Mouse (Mus musculus) spleen, adult 2 months (tissue): Measurements from ENCODE around the gene Bloc1s2. TPM values are rescaled to one million over a fixed set of nuclear protein-coding genes. Genes with fewer than 3 reads are reported as not detected.
A peak's percentile ranks its signal among the peaks of the same experiment; 100 is the strongest.
"Not testable (repeated sequence)": the region's sequence is repeated elsewhere in the genome, so short reads cannot be mapped to it uniquely, and the experiment has no call there.

ENCODE experiments used
- DNase-seq, 2 experiments: peaks; one replicate each; pipeline versions ENCODE4 v3.0.0 to v3.0.0-alpha.2; 2012 to 2021; ENCODE audit warnings: low spot score in 2 of 2, low read depth in 1 of 2
- H3K27ac ChIP-seq: fragments of 200-500 bp; 2 replicates; pipeline ENCODE4 v1.5.1; 2012; ENCODE audit warnings: low read length, inconsistent platforms; ENCODE audit not compliant: insufficient read depth
- H3K27me3 ChIP-seq: fragments of 200-500 bp; 2 replicates; pipeline ENCODE4 v1.6.1; 2012; ENCODE audit warnings: mild to moderate bottlenecking, moderate library complexity, low read length, inconsistent platforms; ENCODE audit not compliant: control insufficient read depth, insufficient read depth
- H3K36me3 ChIP-seq: fragments of 200-500 bp; 2 replicates; pipeline ENCODE4 v1.6.1; 2012; ENCODE audit warnings: mild to moderate bottlenecking, low read length, inconsistent platforms; ENCODE audit not compliant: control insufficient read depth, insufficient read depth
- H3K4me1 ChIP-seq: fragments of 200-500 bp; 2 replicates; pipeline ENCODE4 v1.6.1; 2011; ENCODE audit warnings: inconsistent platforms; ENCODE audit not compliant: control insufficient read depth, insufficient read depth, insufficient read length
- H3K4me3 ChIP-seq: fragments of 200-500 bp; 2 replicates; pipeline ENCODE4 v1.5.1; 2011; ENCODE audit warnings: mild to moderate bottlenecking, inconsistent platforms; ENCODE audit not compliant: insufficient read depth, insufficient read length; ENCODE audit errors: extremely low read depth
- CTCF ChIP-seq: fragments of 200-500 bp; IDR thresholded peaks from 2 replicates; pipeline ENCODE4 v1.5.1; 2011; ENCODE audit warnings: mild to moderate bottlenecking, inconsistent platforms; ENCODE audit not compliant: insufficient read depth, insufficient read length, insufficient replicate concordance; ENCODE audit errors: extremely low read depth
- POLR2A ChIP-seq: fragments of 200-500 bp; IDR thresholded peaks from 2 replicates; pipeline ENCODE4 v1.6.1; 2011; ENCODE audit warnings: low read depth, low read length, inconsistent platforms
- WGBS: fragments of 180-500 bp; shearing (Covaris S2); methylation state at CpG from one replicate; pipeline ENCODE4 v1.1.7; 2018; 5-methylcytosine and 5-hydroxymethylcytosine counted together
- polyA plus RNA-seq: library from polyadenylated mRNA; depleted of rRNA; stranded (reverse); fragments of >200 nt; gene quantifications from 2 replicates; pipeline ENCODE4 v1.2.3, GENCODE M21; 2012

Gene Bloc1s2
- polyA plus RNA-seq, 1 experiment: 38.1 TPM

DNA sequence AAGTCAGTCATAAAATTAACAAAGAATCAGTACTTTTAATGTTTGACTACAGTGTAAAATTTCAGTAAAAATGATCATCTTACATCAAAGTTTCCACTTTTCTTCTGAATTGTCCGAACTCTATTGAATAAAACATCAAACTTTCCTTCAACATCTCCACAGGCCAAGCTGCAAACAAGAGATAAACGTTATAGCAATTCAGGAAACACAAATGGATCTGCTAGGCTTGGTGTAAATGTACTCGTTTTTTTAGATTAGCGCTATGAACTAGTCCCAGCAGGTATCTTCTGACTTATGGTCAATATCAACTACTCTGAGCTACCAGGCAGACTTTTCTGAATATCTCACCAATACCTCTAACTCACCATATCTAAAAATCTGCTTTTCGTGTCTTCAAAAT is 13.3 kb downstream of the Bloc1s2 start:
- 91% methylated on average over 5 of the region's 5 CpGs for WGBS
- no peak for TF ChIP-seq POLR2A
- Histone ChIP-seq H3K36me3 (peaks cover 15% of the 10 kb centered on the region), H3K27ac (no peak overlapping the region), H3K4me1 (no peaks in the 10 kb centered on the region), H3K4me3 (no peak overlapping the region), H3K27me3 (no peaks in the 10 kb centered on the region)
- no peak for DNase-seq

DNA sequence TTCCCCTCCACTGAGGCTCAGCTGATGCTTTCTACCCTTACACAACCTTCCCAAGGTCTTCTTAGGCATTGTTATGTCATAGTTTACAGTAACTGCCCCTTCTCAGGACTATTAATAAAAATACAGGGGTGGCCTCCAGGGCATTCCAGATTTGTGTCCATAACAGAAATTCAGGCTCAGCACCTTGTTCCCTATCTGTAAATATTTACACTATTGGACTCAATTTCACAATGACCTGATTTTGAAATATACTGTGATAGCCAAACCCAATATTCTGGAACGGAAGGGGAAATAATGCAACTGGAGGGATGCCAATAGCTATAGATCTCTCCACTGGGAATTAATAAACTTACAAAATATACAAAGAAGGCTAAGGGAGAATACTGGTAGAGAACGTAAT is 17.7 kb downstream of the Bloc1s2 start:
- Histone ChIP-seq H3K27ac (no peak overlapping the region), H3K36me3 (peaks cover 46% of the 10 kb centered on the region), H3K27me3 (no peaks in the 10 kb centered on the region), H3K4me3 (no peak overlapping the region), H3K4me1 (no peaks in the 10 kb centered on the region)
- TF ChIP-seq CTCF (no peak), POLR2A (no peak)
- 85% methylated on average over 2 of the region's 2 CpGs for WGBS
- no peak for DNase-seq

DNA sequence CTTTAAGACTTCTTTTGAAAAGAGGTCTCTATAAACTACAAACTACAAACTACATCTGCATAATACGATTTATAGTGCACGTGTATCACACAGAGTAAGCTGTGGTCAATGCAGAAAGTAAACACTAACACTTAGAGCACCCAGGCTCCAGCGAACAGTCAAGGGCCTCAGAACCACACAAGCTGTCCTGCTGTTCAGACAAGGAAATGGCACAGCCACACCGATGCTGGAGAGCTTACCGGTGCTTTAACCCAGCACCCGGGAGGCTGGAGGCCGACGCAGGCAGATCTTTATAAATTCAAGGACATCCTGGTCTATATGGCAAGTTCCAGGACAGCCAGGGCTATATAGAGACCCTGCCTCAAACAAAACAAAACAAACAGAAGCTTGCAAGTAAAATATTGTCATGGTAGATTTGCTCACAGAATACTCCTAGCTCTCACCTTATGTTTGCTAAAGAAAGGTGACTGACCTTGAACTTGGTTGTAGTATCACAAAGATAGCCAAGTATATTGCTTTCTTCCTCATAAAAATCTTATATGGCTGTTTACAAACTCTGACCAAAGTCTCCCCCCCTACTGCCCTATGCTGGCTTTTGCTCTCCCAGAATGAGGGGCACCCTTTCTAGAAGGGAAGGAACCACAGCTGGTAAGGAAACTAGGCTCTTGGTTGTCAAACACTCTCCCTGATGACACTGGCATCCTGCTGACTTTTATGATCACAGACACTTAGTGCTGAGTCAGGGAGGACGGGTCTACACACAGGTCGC is 18.3 kb downstream of the Bloc1s2 start:
- Histone ChIP-seq H3K27ac (no peak overlapping the region), H3K27me3 (no peaks in the 10 kb centered on the region)
- WGBS: 91% methylated on average over 10 of the region's 10 CpGs

GRCm38 (mm10) chr19:44121137-44121536 is 25.1 kb downstream of the Bloc1s2 start:
- H3K4me1 ChIP-seq: peaks cover 16% of the 10 kb centered on the region; the same call in 1 of the 2 replicates
- H3K27me3 ChIP-seq: no peaks in the 10 kb centered on the region
- H3K4me3 ChIP-seq: no peak overlapping the region
- DNase-seq: no peak
- H3K36me3 ChIP-seq: peaks cover 38% of the 10 kb centered on the region
- no peak for TF ChIP-seq POLR2A
- no peak for TF ChIP-seq CTCF
- 94% methylated on average over 7 of the region's 7 CpGs for WGBS
- no peak overlapping the region for H3K27ac ChIP-seq

More for the DNA sequence above, 18.3 kb downstream of the Bloc1s2 start:
- no peaks in the 10 kb centered on the region for H3K4me1 ChIP-seq
- peaks cover 50% of the 10 kb centered on the region for H3K36me3 ChIP-seq
- no peak for TF ChIP-seq CTCF
- TF ChIP-seq POLR2A: no peak
- no peak for DNase-seq
- H3K4me3 ChIP-seq: no peak overlapping the region

DNA sequence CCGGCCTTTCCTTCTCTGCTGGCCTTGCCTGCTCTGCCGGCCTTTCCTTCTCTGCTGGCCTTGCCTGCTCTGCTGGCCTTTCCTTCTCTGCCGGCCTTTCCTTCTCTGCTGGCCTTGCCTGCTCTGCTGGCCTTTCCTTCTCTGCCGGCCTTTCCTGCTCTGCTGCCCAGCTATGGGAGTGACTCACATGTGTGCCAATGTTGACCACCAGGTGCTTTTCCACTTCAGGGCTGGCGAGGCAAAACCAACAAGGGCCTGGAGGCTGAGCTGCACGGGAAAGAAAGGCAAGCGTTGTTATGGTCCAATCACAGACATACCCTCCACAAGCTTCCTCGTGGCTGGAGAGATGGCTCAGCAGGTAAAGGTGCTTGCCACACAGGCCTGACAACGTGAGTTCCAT is 25.6 kb downstream of the Bloc1s2 start:
- not testable (repeated sequence) for H3K27ac ChIP-seq, H3K27me3 ChIP-seq, DNase-seq, H3K4me3 ChIP-seq
- peaks cover 20% of the 10 kb centered on the region; the same call in 1 of the 2 replicates for H3K4me1 ChIP-seq
- 93% methylated on average over 8 of the region's 9 CpGs for WGBS
- H3K36me3 ChIP-seq: peaks cover 38% of the 10 kb centered on the region

DNA sequence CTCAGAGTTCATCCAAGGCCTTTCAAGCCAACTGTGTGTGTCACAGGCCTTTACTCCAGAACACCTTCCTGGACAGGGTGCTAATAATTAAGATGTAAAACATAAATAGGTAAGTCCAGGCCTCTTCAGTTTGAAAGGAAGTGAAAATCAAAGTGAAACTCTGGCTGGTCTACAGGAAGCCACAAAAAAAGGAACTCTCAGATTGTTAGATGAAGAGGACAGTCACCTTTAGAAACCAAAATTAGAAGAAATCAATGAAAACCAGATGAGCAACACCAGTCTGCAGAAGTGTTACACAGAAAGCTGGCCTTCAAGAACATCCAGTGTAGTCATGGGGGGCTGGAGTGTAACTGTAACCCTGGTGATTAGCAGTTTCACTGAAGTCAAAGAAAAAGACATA is 28.5 kb downstream of the Bloc1s2 start:
- H3K27me3 ChIP-seq: no peaks in the 10 kb centered on the region
- peaks cover 25% of the 10 kb centered on the region for H3K36me3 ChIP-seq
- peaks cover 21% of the 10 kb centered on the region; the same call in 1 of the 2 replicates for H3K4me1 ChIP-seq
- DNase-seq: no peak
- no peak overlapping the region for H3K4me3 ChIP-seq
- peak overlapping the region; percentile 80 for H3K27ac ChIP-seq
- TF ChIP-seq POLR2A (no peak), CTCF (no peak)

DNA sequence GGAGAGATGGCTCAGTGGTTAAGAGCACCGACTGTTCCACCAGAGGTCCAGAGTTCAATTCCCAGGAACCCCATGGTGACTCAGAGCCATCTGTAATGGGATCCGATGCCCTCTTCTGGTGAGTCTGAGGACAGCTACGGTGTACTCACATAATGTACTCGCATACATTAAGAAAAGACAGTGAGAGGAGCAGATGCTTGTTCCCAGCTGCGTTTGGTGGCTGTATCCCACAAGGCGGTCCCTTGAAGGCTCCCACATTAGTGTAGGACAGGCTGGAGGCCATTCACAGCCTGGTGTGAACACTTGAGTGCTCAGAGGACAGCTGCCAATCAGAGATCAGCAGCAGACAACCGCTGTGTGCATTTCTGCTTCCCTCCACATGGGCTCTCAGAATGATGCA is 34.5 kb downstream of the Bloc1s2 start:
- no peak for DNase-seq
- H3K27me3 ChIP-seq: no peaks in the 10 kb centered on the region
- 68% methylated on average over 7 of the region's 7 CpGs for WGBS
- TF ChIP-seq POLR2A (no peak), CTCF (no peak)
- H3K4me1 ChIP-seq: peaks cover 9% of the 10 kb centered on the region
- no peak overlapping the region for H3K4me3 ChIP-seq
- H3K27ac ChIP-seq: no peak overlapping the region
- peaks cover 15% of the 10 kb centered on the region for H3K36me3 ChIP-seq
